Mouse (Mus musculus) CH12.LX (cell line): ENCODE measurements around the gene Aldh3a1. TPM values are rescaled to one million over a fixed set of nuclear protein-coding genes. Genes with fewer than 3 reads are reported as not detected.

ENCODE experiments used
- DNase-seq: peaks from one replicate; pipeline ENCODE4 v3.0.0-alpha.2; 2013; ENCODE audit errors: extremely low read depth
- H3K27ac ChIP-seq: 2 replicates; pipeline ENCODE4 v1.5.1; 2012; ENCODE audit warnings: low read depth, mild to moderate bottlenecking, control low read depth, moderate library complexity; ENCODE audit not compliant: insufficient read depth
- H3K27me3 ChIP-seq: replicated peaks from 2 replicates; pipeline ENCODE3; 2012; ENCODE audit warnings: inconsistent platforms
- H3K36me3 ChIP-seq, 2 experiments: replicated peaks in 1 of 2; 2 replicates each; pipeline versions ENCODE3 to v1.6.1; 2012; ENCODE audit warnings: inconsistent platforms in 1 of 2, low read length in 1 of 2, mild to moderate bottlenecking in 1 of 2, mixed read lengths in 1 of 2, moderate library complexity in 1 of 2; ENCODE audit not compliant: control insufficient read depth in 1 of 2, insufficient read depth in 1 of 2
- H3K4me1 ChIP-seq, 2 experiments: 2 replicates each; pipeline ENCODE4 v1.6.1; 2012; ENCODE audit warnings: inconsistent platforms in 1 of 2, moderate library complexity in 1 of 2; ENCODE audit not compliant: insufficient read depth in 2 of 2, control insufficient read depth in 1 of 2
- H3K4me2 ChIP-seq: 2 replicates; pipeline ENCODE4 v1.6.1; 2012; ENCODE audit warnings: low read depth, mild to moderate bottlenecking, control low read depth; ENCODE audit not compliant: poor library complexity, insufficient read depth, severe bottlenecking
- H3K4me3 ChIP-seq, 3 experiments: fragments of 150-350 bp in 1 of 3; sonication (generic) in 1 of 3; replicated peaks in 1 of 3; 2 replicates each; pipeline versions ENCODE3 to v1.5.1; 2011 to 2012; ENCODE audit warnings: low read depth in 2 of 3, low read length in 2 of 3, mild to moderate bottlenecking in 2 of 3, moderate library complexity in 2 of 3, control low read depth in 1 of 3, improper control_type of control experiment in 1 of 3, inconsistent platforms in 1 of 3, mixed read lengths in 1 of 3; ENCODE audit not compliant: poor library complexity in 1 of 3
- H3K79me2 ChIP-seq: replicated peaks from 2 replicates; pipeline ENCODE4 v1.6.1; 2012; ENCODE audit warnings: mild to moderate bottlenecking, moderate library complexity; ENCODE audit not compliant: control insufficient read depth, poor library complexity, insufficient read depth, severe bottlenecking; ENCODE audit errors: extremely low read depth
- H3K9ac ChIP-seq: 2 replicates; pipeline ENCODE4 v1.6.1; 2012; ENCODE audit warnings: low read depth, mild to moderate bottlenecking, control low read depth, moderate library complexity; ENCODE audit not compliant: insufficient read depth
- H3K9me3 ChIP-seq: replicated peaks from 2 replicates; pipeline ENCODE3; 2012; ENCODE audit warnings: low read length, inconsistent platforms, mixed read lengths
- BHLHE40 ChIP-seq: IDR thresholded peaks from 2 replicates; pipeline ENCODE4 v1.6.1; 2011; ENCODE audit warnings: mild to moderate bottlenecking, low read depth, low read length, improper control_type of control experiment
- CHD1 ChIP-seq: IDR thresholded peaks from 2 replicates; pipeline ENCODE4 v1.6.1; 2012; ENCODE audit warnings: low read depth, low read length, improper control_type of control experiment, inconsistent platforms
- CHD2 ChIP-seq: IDR thresholded peaks from 2 replicates; pipeline ENCODE4 v1.6.1; 2011; ENCODE audit warnings: low read length, improper control_type of control experiment
- CTCF ChIP-seq, 2 experiments: IDR thresholded peaks in 1 of 2; conservative IDR thresholded peaks in 1 of 2; 2 replicates each; pipeline ENCODE4 v1.5.1; 2011 to 2012; ENCODE audit warnings: low read depth in 2 of 2, low read length in 2 of 2, improper control_type of control experiment in 1 of 2, inconsistent platforms in 1 of 2, mild to moderate bottlenecking in 1 of 2, moderate library complexity in 1 of 2
- E2F4 ChIP-seq: IDR thresholded peaks from 2 replicates; pipeline ENCODE4 v1.6.1; 2011; ENCODE audit warnings: low read depth, low read length, improper control_type of control experiment; ENCODE audit not compliant: insufficient replicate concordance
- ELF1 ChIP-seq: IDR thresholded peaks from 2 replicates; pipeline ENCODE4 v1.6.1; 2014; ENCODE audit warnings: low read depth, mild to moderate bottlenecking, inconsistent platforms, low read length, improper control_type of control experiment
- ETS1 ChIP-seq: conservative IDR thresholded peaks from 2 replicates; pipeline ENCODE4 v1.6.1; 2012; ENCODE audit warnings: low read depth, mild to moderate bottlenecking, inconsistent platforms, low read length, improper control_type of control experiment, moderate library complexity
- GABPA ChIP-seq: IDR thresholded peaks from 2 replicates; pipeline ENCODE4 v1.6.1; 2012; ENCODE audit warnings: low read depth, low read length, improper control_type of control experiment, inconsistent platforms; ENCODE audit not compliant: insufficient replicate concordance
- HCFC1 ChIP-seq: IDR thresholded peaks from 2 replicates; pipeline ENCODE4 v1.6.1; 2012; ENCODE audit warnings: low read depth, mild to moderate bottlenecking, inconsistent platforms, low read length, improper control_type of control experiment
- IRF4 ChIP-seq: IDR thresholded peaks from 2 replicates; pipeline ENCODE4 v1.6.1; 2014; ENCODE audit warnings: low read depth, mild to moderate bottlenecking, inconsistent platforms, low read length, improper control_type of control experiment
- JUN ChIP-seq: IDR thresholded peaks from 2 replicates; pipeline ENCODE4 v1.6.1; 2011; ENCODE audit warnings: low read depth, mild to moderate bottlenecking, low read length, improper control_type of control experiment, moderate library complexity; ENCODE audit not compliant: insufficient read depth
- JUND ChIP-seq: conservative IDR thresholded peaks from 2 replicates; pipeline ENCODE4 v1.6.1; 2011; ENCODE audit warnings: low read depth, low read length, improper control_type of control experiment
- KAT2A ChIP-seq: IDR thresholded peaks from 2 replicates; pipeline ENCODE4 v1.6.1; 2012; ENCODE audit warnings: low read length, improper control_type of control experiment, inconsistent platforms; ENCODE audit not compliant: insufficient replicate concordance
- MAFK ChIP-seq: IDR thresholded peaks from 2 replicates; pipeline ENCODE4 v1.6.1; 2011; ENCODE audit warnings: low read length, improper control_type of control experiment; ENCODE audit not compliant: insufficient replicate concordance
- MEF2A ChIP-seq: IDR thresholded peaks from 2 replicates; pipeline ENCODE4 v1.6.1; 2014; ENCODE audit warnings: low read depth, mild to moderate bottlenecking, inconsistent platforms, low read length, improper control_type of control experiment, borderline replicate concordance
- MXI1 ChIP-seq: IDR thresholded peaks from 2 replicates; pipeline ENCODE4 v1.6.1; 2011; ENCODE audit warnings: mild to moderate bottlenecking, low read depth, low read length, improper control_type of control experiment
- NELFE ChIP-seq: IDR thresholded peaks from 2 replicates; pipeline ENCODE4 v1.6.1; 2011; ENCODE audit warnings: low read depth, low read length, improper control_type of control experiment
- NRF1 ChIP-seq: IDR thresholded peaks from 2 replicates; pipeline ENCODE4 v1.6.1; 2014; ENCODE audit warnings: low read depth, mild to moderate bottlenecking, inconsistent platforms, low read length, improper control_type of control experiment, moderate library complexity
- POLR2A ChIP-seq: IDR thresholded peaks from 2 replicates; pipeline ENCODE4 v1.6.1; 2011; ENCODE audit warnings: low read depth, mild to moderate bottlenecking, improper control_type of control experiment, low read length
- RAD21 ChIP-seq: IDR thresholded peaks from 2 replicates; pipeline ENCODE4 v1.6.1; 2011; ENCODE audit warnings: low read depth, mild to moderate bottlenecking, low read length, improper control_type of control experiment, moderate library complexity
- RCOR1 ChIP-seq: conservative IDR thresholded peaks from 2 replicates; pipeline ENCODE4 v1.6.1; 2012; ENCODE audit warnings: low read depth, mild to moderate bottlenecking, inconsistent platforms, low read length, improper control_type of control experiment
- SIN3A ChIP-seq: IDR thresholded peaks from 2 replicates; pipeline ENCODE4 v1.6.1; 2012; ENCODE audit warnings: low read length, improper control_type of control experiment, inconsistent platforms
- SMC3 ChIP-seq: IDR thresholded peaks from 2 replicates; pipeline ENCODE4 v1.6.1; 2011; ENCODE audit warnings: low read depth, low read length, improper control_type of control experiment
- TCF12 ChIP-seq: IDR thresholded peaks from 2 replicates; pipeline ENCODE4 v1.6.1; 2014; ENCODE audit warnings: low read depth, mild to moderate bottlenecking, inconsistent platforms, low read length, improper control_type of control experiment
- UBTF ChIP-seq: IDR thresholded peaks from 2 replicates; pipeline ENCODE4 v1.6.1; 2012; ENCODE audit warnings: low read depth, mild to moderate bottlenecking, inconsistent platforms, low read length, improper control_type of control experiment, moderate library complexity
- USF1 ChIP-seq: IDR thresholded peaks from 2 replicates; pipeline ENCODE4 v1.6.1; 2014; ENCODE audit warnings: low read depth, mild to moderate bottlenecking, inconsistent platforms, low read length, improper control_type of control experiment
- USF2 ChIP-seq: conservative IDR thresholded peaks from 2 replicates; pipeline ENCODE4 v1.6.1; 2011; ENCODE audit warnings: low read depth, low read length, improper control_type of control experiment
- ZC3H11A ChIP-seq: IDR thresholded peaks from 2 replicates; pipeline ENCODE4 v1.6.1; 2012; ENCODE audit warnings: low read depth, mild to moderate bottlenecking, inconsistent platforms, low read length, improper control_type of control experiment
- ZKSCAN1 ChIP-seq: IDR thresholded peaks from 2 replicates; pipeline ENCODE4 v1.6.1; 2012; ENCODE audit warnings: low read depth, inconsistent platforms, low read length, improper control_type of control experiment, borderline replicate concordance
- ZNF384 ChIP-seq: IDR thresholded peaks from 2 replicates; pipeline ENCODE4 v1.6.1; 2012; ENCODE audit warnings: low read depth, low read length, improper control_type of control experiment, inconsistent platforms
- dilution Hi-C: fragments of 300-500 bp; cut with MboI; formaldehyde crosslinking; loops from 2 replicates; pipeline ENCODE4 v1.14.3; 2020; ENCODE audit warnings: low sequenced_read_pairs; ENCODE audit not compliant: extremely low pct_unique_long_range_greater_than_20kb, extremely low pct_ligation_motif_present
- in situ Hi-C: fragments of 300-500 bp; cut with MboI; formaldehyde crosslinking; loops from 3 replicates; pipeline ENCODE4 v1.14.3; 2019; ENCODE audit warnings: low sequenced_read_pairs, low pct_ligation_motif_present, low pct_unique_long_range_greater_than_20kb, mixed read lengths
- polyA plus RNA-seq: library from polyadenylated mRNA; unstranded; fragments of >175 nt; gene quantifications from 2 replicates; pipeline ENCODE4 v1.2.1, GENCODE M21; 2012; ENCODE audit warnings: low read depth; ENCODE audit not compliant: insufficient read length
- total RNA-seq, 2 experiments: library from RNA; depleted of rRNA; stranded (reverse); fragments of 300-350 nt in 1 of 2; fragments of >200 nt in 1 of 2; gene quantifications; 2 replicates each; pipeline ENCODE4 v1.2.3; 2012 to 2014

The Aldh3a1 gene
- total and polyA plus RNA-seq, 3 experiments = 0.12 to 0.25 (median 0.13) TPM

DNA sequence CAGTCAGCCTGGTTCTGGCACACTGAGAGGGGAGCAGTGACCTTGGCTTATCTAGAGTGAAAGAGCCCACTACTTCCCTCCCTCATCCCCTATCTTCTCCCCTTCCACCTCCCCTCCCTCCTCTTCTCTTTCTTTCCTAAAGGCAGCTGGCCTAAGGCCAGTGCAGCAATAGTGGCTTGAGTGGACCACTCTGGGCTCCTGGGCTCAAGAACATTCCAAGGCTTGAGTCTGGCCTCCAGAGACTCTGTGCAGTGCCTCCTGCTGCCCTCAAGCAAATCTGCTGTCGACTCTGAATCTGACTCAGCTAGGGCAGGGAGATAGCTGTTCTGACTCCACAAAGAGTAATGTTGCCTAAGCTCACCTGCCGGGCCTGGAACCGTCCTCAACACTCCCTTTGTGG lies 21.1 kb downstream of the Aldh3a1 start:
- H3K27me3 ChIP-seq = no peaks in the 10 kb centered on the region
- dilution Hi-C loops = no loop called here

DNA sequence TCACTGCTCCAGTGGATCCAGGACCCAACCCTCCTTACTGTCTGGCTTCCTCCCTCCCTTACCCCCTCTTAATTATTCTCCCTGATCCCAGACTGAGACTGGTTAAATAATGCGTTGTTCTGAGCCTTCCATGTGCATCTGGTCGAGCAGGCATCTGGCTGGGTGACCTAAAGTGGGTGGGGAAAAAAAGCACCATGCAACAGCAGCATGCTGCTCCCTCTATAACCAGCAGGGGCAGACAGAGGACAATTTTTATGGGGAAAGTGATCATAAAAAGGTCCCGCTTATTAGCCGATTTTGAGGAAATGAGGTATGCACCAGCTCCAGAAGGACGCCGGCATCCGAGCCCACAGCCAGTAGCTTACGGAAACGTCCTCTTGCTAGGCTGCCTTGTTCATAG lies 24.0 kb downstream of the Aldh3a1 start:
- H3K9me3 ChIP-seq = no peaks in the 10 kb centered on the region
- peak overlapping the region; percentile 86 for H3K4me2 ChIP-seq
- H3K36me3 ChIP-seq = no peaks in the 10 kb centered on the region
- in situ Hi-C loops (no loop called here), dilution Hi-C loops (no loop called here)
- H3K79me2 ChIP-seq = no peaks in the 10 kb centered on the region
- peak; percentile 80 for DNase-seq
- H3K4me1 ChIP-seq = peaks cover 0 to 10% of the 10 kb centered on the region in 2 experiments; a peak in 2 of 4 replicates
- H3K9ac ChIP-seq = 0 out of 2 replicates have a peak overlapping the region, but pooled peaks have one; percentile 35
- no peaks in the 10 kb centered on the region for H3K27me3 ChIP-seq
- H3K27ac ChIP-seq = no peak overlapping the region
- no peak overlapping the region for H3K4me3 ChIP-seq
- TF ChIP-seq ZC3H11A (peak; percentile 51; the same call in 1 of the 2 replicates), CHD1 (no peak), CHD2 (no peak), USF1 (no peak), SIN3A (0 out of 2 replicates have a peak, but pooled peaks have one; percentile 51), SMC3 (peak; percentile 84), NRF1 (no peak), GABPA (no peak), MXI1 (peak; percentile 74; the same call in 1 of the 2 replicates), CTCF (conservative IDR thresholded peaks at IDR 0.05 in 1 of 2, IDR thresholded peaks at IDR 0.05 in 1 of 2; ENCODE audit: low read depth in 2 of 2, low read length in 2 of 2) (peak; percentile 77 to 92), USF2 (no peak), RCOR1 (no peak), MEF2A (no peak), UBTF (no peak), ELF1 (peak; percentile 28; the same call in 1 of the 2 replicates), MAFK (no peak), BHLHE40 (peak; percentile 28; the same call in 1 of the 2 replicates), TCF12 (0 out of 2 replicates have a peak, but pooled peaks have one; percentile 39), KAT2A (no peak), RAD21 (peak; percentile 92), JUN (no peak), POLR2A (no peak), HCFC1 (peak; percentile 53), NELFE (peak; percentile 48), JUND (no peak; the same call in 1 of the 2 replicates), ZNF384 (peak; percentile 58; the same call in 1 of the 2 replicates), IRF4 (0 out of 2 replicates have a peak, but pooled peaks have one; percentile 45), ETS1 (0 out of 2 replicates have a peak, but pooled peaks have one; percentile 14), E2F4 (no peak), ZKSCAN1 (no peak)

More for the DNA sequence above, 21.1 kb downstream of the Aldh3a1 start:
- H3K79me2 ChIP-seq = no peaks in the 10 kb centered on the region
- no peaks in the 10 kb centered on the region for H3K9me3 ChIP-seq
- H3K36me3 ChIP-seq = no peaks in the 10 kb centered on the region
- in situ Hi-C loops = no loop called here
- H3K9ac ChIP-seq = no peak overlapping the region
- no peak overlapping the region for H3K27ac ChIP-seq
- DNase-seq = no peak
- H3K4me1 ChIP-seq = peaks cover 9 to 26% of the 10 kb centered on the region in 2 experiments
- no peak overlapping the region for H3K4me3 ChIP-seq
- TF ChIP-seq CTCF (conservative IDR thresholded peaks at IDR 0.05 in 1 of 2, IDR thresholded peaks at IDR 0.05 in 1 of 2; ENCODE audit: low read depth in 2 of 2, low read length in 2 of 2) (0 out of 4 replicates have a peak, but pooled peaks of 1 of the 2 experiments have one; percentile 3), NRF1 (no peak), UBTF (no peak), USF2 (no peak)
- no peak overlapping the region for H3K4me2 ChIP-seq
